Mouse (Mus musculus) left cerebral cortex, adult 2 months (tissue): ENCODE data around the gene Gm42688. TPM values are rescaled to one million over a fixed set of nuclear protein-coding genes. Genes with fewer than 3 reads are reported as not detected.
A peak's percentile ranks its signal among the peaks of the same experiment; 100 is the strongest.

Source experiments
- DNase-seq, 2 experiments: peaks; one replicate each; pipeline ENCODE4 v3.0.0; 2021 to 2022; ENCODE audit warnings: low spot score in 2 of 2, mixed read lengths in 1 of 2; ENCODE audit errors: extremely low spot score in 1 of 2
- H3K27ac ChIP-seq: fragments of 200-600 bp; 2 replicates; pipeline ENCODE4 v1.8.1; 2022
- H3K4me3 ChIP-seq: fragments of 200-600 bp; 2 replicates; pipeline ENCODE4 v1.8.1; 2022
- CTCF ChIP-seq: fragments of 200-600 bp; IDR thresholded peaks from 2 replicates; pipeline ENCODE4 v1.8.1; 2022; ENCODE audit warnings: antibody characterized with exemption, mild to moderate bottlenecking, moderate library complexity
- intact Hi-C: fragments of 180-260 bp; cut with DNase I; formaldehyde crosslinking; loops from one replicate; pipeline ENCODE4 v1.15.1; 2025
- total RNA-seq, 2 experiments: library from RNA; stranded (reverse); gene quantifications; 2 replicates each; pipeline ENCODE4 v1.2.3; 2021

Gm42688 gene
- total RNA-seq, 2 experiments from 2014 or later: 4.6 to 6.9 TPM

DNA sequence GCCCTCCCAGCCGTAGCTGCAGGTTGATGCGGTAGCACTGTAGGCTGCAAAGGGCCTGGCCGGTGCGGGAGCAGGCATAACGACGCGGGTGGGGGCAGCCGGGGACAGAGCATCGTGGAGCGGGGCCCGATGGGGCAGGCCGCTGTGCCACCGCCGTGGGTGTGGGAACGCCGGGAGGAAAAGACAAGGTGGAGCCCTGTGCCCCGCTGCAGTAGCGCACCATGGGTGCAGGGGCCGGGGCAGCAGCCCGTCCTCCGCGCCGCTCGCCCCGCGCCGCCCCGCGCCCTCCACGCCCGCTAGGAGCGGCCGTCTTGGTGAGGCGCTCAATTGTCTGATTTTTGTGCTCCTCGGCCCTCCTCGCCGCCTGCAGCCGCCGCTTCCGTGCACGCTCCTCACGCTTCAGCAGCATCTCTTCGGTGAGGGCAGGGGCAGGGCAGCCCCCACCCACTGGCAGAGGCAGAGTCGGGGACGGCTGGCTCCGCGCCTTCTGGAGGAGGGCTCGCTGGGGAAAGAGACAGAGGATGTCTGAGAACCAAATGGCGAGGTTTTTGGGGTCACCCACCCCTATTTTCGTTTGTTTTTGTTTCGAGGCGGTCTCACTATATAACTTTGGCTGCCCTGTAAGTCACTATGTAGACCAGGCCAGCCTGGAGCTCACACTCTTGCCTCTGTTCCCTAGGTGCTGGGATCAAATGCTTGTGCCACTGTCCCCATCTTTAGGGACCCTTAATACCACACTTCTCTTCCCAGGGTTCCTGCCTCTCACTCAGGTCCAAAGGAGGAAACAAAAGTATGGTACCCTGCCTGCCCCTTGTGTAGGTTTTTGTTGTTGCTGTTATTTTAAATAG is 20.7 kb downstream of the Gm42688 start:
- TF ChIP-seq CTCF: no peak; the same call in 1 of the 2 replicates
- DNase-seq: no peak
- Histone ChIP-seq H3K4me3 (peak overlapping the region; percentile 62), H3K27ac (peak overlapping the region; percentile 78)
- intact Hi-C loops: no loop called here

DNA sequence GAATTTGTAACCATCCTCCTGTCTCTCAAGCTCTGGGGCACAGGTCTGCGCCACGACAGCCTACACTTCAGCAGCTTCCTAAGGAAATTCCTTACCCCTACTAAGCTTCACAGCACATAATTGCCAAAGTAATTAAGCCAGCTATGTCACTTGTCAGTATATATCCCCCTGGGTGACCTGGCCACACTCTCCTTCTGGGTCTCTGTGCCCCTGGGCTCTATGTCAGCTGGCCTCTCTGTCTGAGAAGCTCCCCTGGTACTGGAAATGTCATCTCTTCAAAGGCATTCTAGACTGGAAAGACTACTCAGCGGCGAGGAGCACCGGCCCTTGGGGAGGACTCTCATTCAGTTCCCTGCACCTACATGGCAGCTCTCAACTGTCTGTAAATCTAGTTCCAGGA is 21.5 kb downstream of the Gm42688 start:
- intact Hi-C loops: no loop called here
- Histone ChIP-seq H3K4me3 (no peak overlapping the region), H3K27ac (no peak overlapping the region)
- TF ChIP-seq CTCF: no peak
- no peak for DNase-seq

- intact Hi-C loops: loop anchor here (2.0 kb wide), 1 partner anchor 18 kb away; no protein-coding TSS in a partner anchor
- no peak for TF ChIP-seq CTCF
- DNase-seq: peak; percentile 82 to 87
- Histone ChIP-seq H3K27ac (peak overlapping the region; percentile 65), H3K4me3 (peak overlapping the region; percentile 70)
Observed at GRCm38 (mm10) chr6:83124851-83125312, 23.5 kb downstream of the Gm42688 start.

DNA sequence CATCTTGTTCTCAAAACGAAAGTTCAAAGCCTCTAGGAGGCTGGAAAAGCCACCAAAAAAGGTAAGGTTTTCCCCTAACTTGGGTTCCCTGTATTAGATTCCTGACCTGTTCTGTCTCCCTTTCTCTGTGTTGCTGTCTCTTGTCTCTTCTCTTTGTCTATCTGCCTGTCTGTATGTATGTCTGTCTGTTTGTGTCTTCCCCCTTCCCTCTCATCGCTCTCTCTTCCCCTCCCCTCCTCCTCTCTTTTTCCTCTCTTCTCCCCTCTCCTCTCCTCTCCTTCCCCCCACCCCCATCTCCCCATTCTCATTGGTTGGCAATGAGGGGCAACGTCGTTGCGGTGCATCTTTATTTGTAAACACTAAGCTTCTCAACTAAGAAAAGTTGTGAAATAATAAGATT is 23.9 kb downstream of the Gm42688 start, which contains the start of gene Ino80b:
Gene Ino80b (minus strand): TSS at position 101 of the 400 bp plus-strand sequence.
- intact Hi-C loops: loop anchor here (2.0 kb wide), 1 partner anchor 17 kb away; no protein-coding TSS in a partner anchor
- DNase-seq: no peak
- no peak for TF ChIP-seq CTCF
- Histone ChIP-seq H3K4me3 (peak within 1 kb of the TSS; percentile 70), H3K27ac (peak within 1 kb of the TSS; percentile 65)

DNA sequence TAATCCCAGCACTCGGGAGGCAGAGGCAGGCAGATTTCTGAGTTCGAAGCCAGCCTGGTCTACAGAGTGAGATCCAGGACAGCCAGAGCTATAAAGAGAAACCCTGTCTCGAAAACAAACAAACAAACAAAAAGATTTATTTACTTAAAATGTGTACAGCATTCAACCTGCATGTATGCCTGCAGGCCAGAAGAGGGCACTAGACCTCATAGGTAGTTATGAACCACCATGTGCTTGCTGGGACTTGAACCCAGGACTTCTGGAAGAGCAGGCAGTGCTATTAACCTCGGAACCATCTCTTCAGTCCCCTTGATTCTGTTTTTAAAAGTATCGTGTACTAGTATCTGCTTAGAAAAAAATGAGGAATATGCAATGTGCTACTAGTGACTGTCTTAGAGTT is 26.0 kb downstream of the Gm42688 start:
- Histone ChIP-seq H3K4me3 (no peak overlapping the region), H3K27ac (no peak overlapping the region)
- TF ChIP-seq CTCF: peak; percentile 40
- DNase-seq: no peak
- intact Hi-C loops: no loop called here

DNA sequence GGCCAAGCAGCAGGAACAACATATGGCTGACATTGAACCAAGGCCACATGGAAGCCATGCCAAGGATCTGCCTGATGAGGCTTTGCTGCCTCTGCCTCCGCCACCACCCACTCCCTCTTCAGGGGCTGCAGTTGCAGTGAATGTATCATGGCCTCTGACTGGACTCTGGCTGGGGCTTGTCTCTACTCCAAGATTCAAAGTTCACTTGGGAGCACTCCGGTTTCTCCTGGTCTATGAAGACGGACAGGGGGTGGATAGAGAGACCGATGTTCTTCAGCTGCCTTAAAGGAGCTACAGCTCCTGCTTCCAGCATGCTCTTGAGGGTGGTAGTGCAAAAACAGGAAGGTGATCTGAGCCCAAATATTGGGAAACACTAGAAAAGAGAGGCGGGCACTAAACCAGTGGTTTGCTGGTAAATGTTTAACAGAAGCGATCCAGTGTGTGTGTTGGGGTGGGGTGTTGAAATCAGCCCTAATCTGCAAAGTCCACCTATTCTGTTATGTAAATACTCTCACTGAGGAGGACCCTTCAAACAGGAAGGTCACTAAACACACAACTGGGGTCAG is 30.1 kb downstream of the Gm42688 start:
- DNase-seq: no peak
- Histone ChIP-seq H3K27ac (no peak overlapping the region), H3K4me3 (no peak overlapping the region)
- TF ChIP-seq CTCF: no peak
- intact Hi-C loops: no loop called here

DNA sequence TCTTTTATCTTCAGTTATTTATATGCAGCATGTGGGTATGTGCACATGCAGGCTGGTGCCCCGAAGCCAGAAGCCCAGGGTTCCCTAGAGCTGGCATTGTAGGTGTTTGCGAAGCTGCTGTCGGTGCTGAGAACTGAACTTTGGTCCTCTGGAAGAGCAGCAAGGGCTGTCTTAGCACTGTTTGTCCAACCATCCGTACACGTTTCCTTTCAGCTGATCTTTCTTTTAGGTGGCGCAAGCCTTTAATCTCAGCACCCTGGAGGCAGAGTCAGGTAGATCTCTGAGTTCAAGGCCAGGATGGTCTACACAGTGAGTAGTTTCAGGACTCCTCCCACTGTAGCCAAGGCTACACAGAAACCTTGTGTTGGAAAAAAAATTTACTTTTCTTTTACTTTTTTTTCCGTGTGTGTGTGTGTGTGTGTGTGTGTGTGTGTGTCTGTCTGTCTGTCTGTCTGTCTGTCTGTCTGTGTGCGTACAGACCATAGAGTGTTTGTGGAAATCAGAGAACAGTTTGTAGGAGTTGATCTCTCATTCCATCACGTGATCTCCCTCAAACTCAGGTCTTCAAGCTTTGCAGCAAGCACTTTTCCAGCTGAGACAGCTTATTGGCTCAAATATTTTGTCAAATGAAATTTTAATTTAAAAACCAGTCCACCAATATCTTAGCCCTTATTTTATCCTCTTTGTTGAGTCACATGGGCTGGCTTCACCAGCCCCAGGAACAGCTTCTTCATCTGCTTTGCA is 30.9 kb downstream of the Gm42688 start:
- DNase-seq: no peak
- Histone ChIP-seq H3K4me3 (no peak overlapping the region), H3K27ac (no peak overlapping the region)
- TF ChIP-seq CTCF: no peak
- intact Hi-C loops: no loop called here

DNA sequence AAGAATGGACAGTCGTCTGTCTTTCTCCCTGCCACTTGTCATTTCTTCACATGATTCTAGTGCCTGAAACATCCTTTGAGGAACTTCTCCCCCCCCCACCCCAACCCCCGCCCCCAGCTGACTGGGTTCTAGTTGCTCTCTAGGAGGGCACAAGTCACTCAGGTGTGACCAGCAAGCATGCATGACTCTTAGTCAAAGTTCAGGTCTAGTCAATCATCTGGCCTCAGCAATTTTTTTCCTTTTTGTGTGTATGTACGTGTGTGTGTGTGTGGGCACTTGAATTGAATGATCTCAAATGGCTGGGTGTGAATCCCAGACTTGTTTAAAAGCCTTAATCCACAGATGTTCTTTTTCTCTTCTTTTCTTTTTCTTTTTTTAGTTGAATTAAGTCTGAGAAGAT is 32.8 kb downstream of the Gm42688 start:
- Histone ChIP-seq H3K4me3 (no peak overlapping the region), H3K27ac (no peak overlapping the region)
- DNase-seq: no peak
- intact Hi-C loops: no loop called here
- no peak for TF ChIP-seq CTCF

DNA sequence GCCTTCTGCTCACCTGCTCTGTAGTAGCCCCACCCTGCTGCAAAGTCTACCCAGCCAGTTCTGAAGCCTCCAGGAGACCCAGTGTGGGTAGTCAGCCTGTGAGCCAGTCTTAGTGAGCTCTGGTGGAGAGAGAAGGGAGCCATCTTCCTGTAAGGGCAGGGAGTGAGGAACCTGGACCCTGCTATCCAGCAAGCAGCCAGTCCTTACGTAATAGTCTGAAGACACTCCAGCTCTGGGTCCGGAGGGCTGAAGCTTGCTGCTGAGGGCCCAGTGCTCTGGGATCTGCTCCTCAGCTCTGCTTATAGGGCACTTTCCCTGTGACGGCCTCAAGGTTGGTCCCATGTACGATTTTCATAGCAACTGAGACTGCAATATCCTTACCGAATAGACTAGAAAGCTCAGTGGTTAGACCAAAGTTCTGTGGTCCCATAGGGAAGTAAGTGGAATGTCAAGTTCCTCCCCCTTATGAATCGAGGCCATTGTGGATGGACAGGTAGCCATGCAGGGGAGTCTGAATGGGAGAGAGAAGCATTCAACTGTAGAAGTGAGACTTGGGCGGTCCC is 33.6 kb downstream of the Gm42688 start, which contains the start of gene Rtkn:
Gene Rtkn (plus strand): TSS at position 513 of the 563 bp plus-strand sequence.
- Histone ChIP-seq H3K4me3 (peak within 1 kb of the TSS; percentile 24), H3K27ac (peak within 1 kb of the TSS; percentile 12; the same call in 1 of the 2 replicates)
- no peak for TF ChIP-seq CTCF
- intact Hi-C loops: no loop called here
- DNase-seq: no peak

- DNase-seq: peak in 1 of 2 experiments; percentile 10
- intact Hi-C loops: no loop called here
- Histone ChIP-seq H3K4me3 (peak overlapping the region; percentile 24), H3K27ac (peak overlapping the region; percentile 12; the same call in 1 of the 2 replicates)
- no peak for TF ChIP-seq CTCF
Observed at GRCm38 (mm10) chr6:83135571-83136161, 34.2 kb downstream of the Gm42688 start.

DNA sequence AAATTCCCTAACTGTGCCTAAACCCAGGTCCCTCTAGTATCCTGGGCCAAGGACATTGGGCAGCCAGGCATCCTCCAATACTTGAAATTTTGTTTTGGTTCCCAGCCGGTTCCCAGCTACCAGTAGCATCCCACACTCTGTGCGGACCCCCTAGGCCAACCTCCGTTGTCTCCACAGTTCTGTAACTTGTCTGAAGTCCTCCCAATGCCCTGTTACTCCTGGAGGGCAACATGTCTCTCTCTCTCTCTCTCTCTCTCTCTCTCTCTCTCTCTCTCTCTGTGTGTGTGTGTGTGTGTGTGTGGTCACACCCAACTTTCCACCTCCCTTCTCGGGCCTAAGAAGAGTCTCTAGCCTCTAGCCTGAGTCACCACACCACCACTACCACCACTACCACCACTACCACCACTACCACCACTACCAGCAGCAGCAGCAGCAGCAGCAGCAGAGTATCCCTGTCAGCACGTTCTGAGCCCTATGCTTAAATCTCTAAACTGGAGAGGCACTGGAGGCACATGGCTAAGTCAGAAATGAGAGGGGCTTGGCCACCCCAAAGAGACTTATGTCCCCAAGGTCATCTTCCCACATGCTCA is 35.0 kb downstream of the Gm42688 start:
- Histone ChIP-seq H3K27ac (peak overlapping the region; percentile 89), H3K4me3 (peak overlapping the region; percentile 45)
- no peak for DNase-seq
- intact Hi-C loops: no loop called here
- TF ChIP-seq CTCF: no peak
